Mouse (Mus musculus): ENCODE data around the gene Pinlyp. TPM values are rescaled to one million over a fixed set of nuclear protein-coding genes. Genes with fewer than 3 reads are reported as not detected.

Gene Pinlyp
- polyA plus RNA-seq, 1 experiment from 2014 or later: not detected

GRCm38 (mm10) chr7:24533031-24533571, 12.8 kb downstream of the Pinlyp start:
- Histone ChIP-seq H3K4me2 (replicated peaks) (no peak overlapping the region), H3K9ac (no peak overlapping the region), H3K27me3 (ENCODE audit: control insufficient read depth, insufficient read depth, low read length) (no peaks in the 10 kb centered on the region; the same call in 1 of the 2 replicates), H3K27ac (no peak overlapping the region), H3K4me3 (replicated peaks; ENCODE audit: low read length) (0 out of 2 replicates have a peak overlapping the region, but pooled peaks have one; percentile 3), H3K9me3 (ENCODE audit: control insufficient read depth, low read length) (no peaks in the 10 kb centered on the region), H3K36me3 (replicated peaks; ENCODE audit: control insufficient read depth, insufficient read depth) (peaks cover 46% of the 10 kb centered on the region), H3K4me1 (replicated peaks; ENCODE audit: control insufficient read depth, insufficient read depth, low read length) (peaks cover 28% of the 10 kb centered on the region)
- DNase-seq (ENCODE audit: low spot score): no peak
- 55% methylated on average over 28 of the region's 28 CpGs for WGBS
- no peak for ATAC-seq (ENCODE audit: low FRiP score)

DNA sequence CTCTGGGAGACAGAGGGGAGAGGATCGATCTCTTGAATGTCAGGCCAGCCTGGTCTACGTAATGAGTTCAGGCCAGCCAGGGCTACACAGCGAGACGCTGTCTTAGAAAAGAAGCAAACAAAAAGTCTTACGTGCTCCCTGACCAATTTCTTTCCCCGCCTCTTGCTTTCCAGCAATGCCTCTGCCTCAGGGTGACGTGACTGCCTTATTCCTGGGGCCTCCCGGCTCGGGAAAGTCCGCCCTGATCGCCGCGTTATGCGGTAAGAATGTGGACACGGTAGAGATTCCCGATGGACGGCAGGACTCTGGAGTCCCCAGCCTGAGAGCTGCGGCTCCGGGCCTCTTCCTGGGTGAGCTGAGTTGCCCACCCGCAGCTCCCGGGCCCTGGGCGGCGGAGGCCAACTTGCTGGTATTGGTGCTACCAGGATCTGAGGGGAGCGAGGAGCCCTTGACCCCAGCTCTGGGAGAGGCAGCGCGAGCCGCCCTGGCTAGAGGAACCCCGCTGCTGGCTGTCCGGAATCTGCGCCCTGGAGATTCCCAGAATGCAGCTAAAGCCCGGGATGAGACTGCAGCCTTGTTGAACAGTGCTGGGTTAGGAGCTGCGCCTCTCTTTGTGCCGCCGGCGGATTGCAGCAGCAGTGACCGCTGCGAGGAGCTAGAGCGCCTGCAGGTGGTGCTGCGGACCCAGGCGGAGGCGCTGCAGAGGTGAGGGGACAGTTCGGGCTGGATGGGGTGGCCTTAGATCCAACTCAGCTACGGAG, 14.5 kb downstream of the Pinlyp start:
- Histone ChIP-seq H3K4me3 (replicated peaks; ENCODE audit: low read length) (peak overlapping the region; percentile 74), H3K9ac (peak overlapping the region; percentile 89), H3K27ac (peak overlapping the region; percentile 87), H3K27me3 (ENCODE audit: control insufficient read depth, insufficient read depth, low read length) (no peaks in the 10 kb centered on the region; the same call in 1 of the 2 replicates), H3K36me3 (replicated peaks; ENCODE audit: control insufficient read depth, insufficient read depth) (peaks cover 43% of the 10 kb centered on the region), H3K4me1 (replicated peaks; ENCODE audit: control insufficient read depth, insufficient read depth, low read length) (peaks cover 28% of the 10 kb centered on the region), H3K4me2 (replicated peaks) (peak overlapping the region; percentile 97), H3K9me3 (ENCODE audit: control insufficient read depth, low read length) (no peaks in the 10 kb centered on the region)
- WGBS: under 1% methylated on average over 43 of the region's 43 CpGs
- ATAC-seq (ENCODE audit: low FRiP score): peak; percentile 38
- DNase-seq (ENCODE audit: low spot score): peak; percentile 77

GRCm38 (mm10) chr7:24530062-24530931, 15.6 kb downstream of the Pinlyp start, which contains the start of gene Irgq:
Irgq (plus strand) TSS chr7:24530689.
- Histone ChIP-seq H3K4me1 (replicated peaks; ENCODE audit: control insufficient read depth, insufficient read depth, low read length) (peaks cover 28% of the 10 kb centered on the region), H3K36me3 (replicated peaks; ENCODE audit: control insufficient read depth, insufficient read depth) (peaks cover 32% of the 10 kb centered on the region), H3K9me3 (ENCODE audit: control insufficient read depth, low read length) (no peaks in the 10 kb centered on the region), H3K4me3 (replicated peaks; ENCODE audit: low read length) (peak within 1 kb of the TSS; percentile 74), H3K27me3 (ENCODE audit: control insufficient read depth, insufficient read depth, low read length) (no peaks in the 10 kb centered on the region; the same call in 1 of the 2 replicates), H3K4me2 (replicated peaks) (peak within 1 kb of the TSS; percentile 97), H3K27ac (peak within 1 kb of the TSS; percentile 87), H3K9ac (peak within 1 kb of the TSS; percentile 89)
- peak; percentile 95 for ATAC-seq (ENCODE audit: low FRiP score)
- WGBS: under 1% methylated on average over 44 of the region's 44 CpGs
- peak; percentile 100 for DNase-seq (ENCODE audit: low spot score)

- H3K27ac ChIP-seq: peak overlapping the region; percentile 87
- ATAC-seq (ENCODE audit: low FRiP score) (no peak), DNase-seq (ENCODE audit: low spot score) (no peak)
- H3K9me3 ChIP-seq (ENCODE audit: control insufficient read depth, low read length): no peaks in the 10 kb centered on the region
- peak overlapping the region; percentile 74 for H3K4me3 ChIP-seq (replicated peaks; ENCODE audit: low read length)
- peak overlapping the region; percentile 97 for H3K4me2 ChIP-seq (replicated peaks)
- 66% methylated on average over 11 of the region's 11 CpGs for WGBS
- peaks cover 28% of the 10 kb centered on the region for H3K4me1 ChIP-seq (replicated peaks; ENCODE audit: control insufficient read depth, insufficient read depth, low read length)
- peak overlapping the region; percentile 75 for H3K9ac ChIP-seq
- peaks cover 25% of the 10 kb centered on the region for H3K36me3 ChIP-seq (replicated peaks; ENCODE audit: control insufficient read depth, insufficient read depth)
- H3K27me3 ChIP-seq (ENCODE audit: control insufficient read depth, insufficient read depth, low read length): no peaks in the 10 kb centered on the region; the same call in 1 of the 2 replicates
These were observed 16.3 kb downstream of the Pinlyp start for GRCm38 (mm10) chr7:24529580-24529979.

DNA sequence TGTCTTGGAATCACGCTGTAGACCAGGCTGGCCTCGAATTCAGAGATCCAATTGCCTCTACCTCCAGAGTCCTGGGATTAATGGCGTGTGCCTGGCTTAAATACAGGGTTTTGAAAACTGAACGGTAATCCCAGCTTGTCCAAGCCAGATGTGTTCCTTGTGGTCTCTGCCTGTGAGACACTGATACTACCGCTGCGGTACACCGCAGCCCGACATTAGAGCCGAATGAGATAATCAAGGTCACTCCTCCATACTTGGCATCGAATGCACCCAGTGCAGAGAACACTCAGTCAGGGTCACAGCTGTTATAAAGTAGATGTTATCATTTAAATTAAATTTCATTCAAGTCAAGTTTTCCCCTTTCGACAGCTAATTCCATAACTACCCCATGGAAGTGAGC, 17.1 kb downstream of the Pinlyp start:
- peaks cover 24% of the 10 kb centered on the region for H3K4me1 ChIP-seq (replicated peaks; ENCODE audit: control insufficient read depth, insufficient read depth, low read length)
- H3K9ac ChIP-seq: no peak overlapping the region
- no peak overlapping the region for H3K27ac ChIP-seq
- no peaks in the 10 kb centered on the region for H3K9me3 ChIP-seq (ENCODE audit: control insufficient read depth, low read length)
- WGBS: 93% methylated on average over 11 of the region's 11 CpGs
- no peak overlapping the region for H3K4me3 ChIP-seq (replicated peaks; ENCODE audit: low read length)
- DNase-seq (ENCODE audit: low spot score): no peak
- H3K36me3 ChIP-seq (replicated peaks; ENCODE audit: control insufficient read depth, insufficient read depth): peaks cover 18% of the 10 kb centered on the region
- H3K27me3 ChIP-seq (ENCODE audit: control insufficient read depth, insufficient read depth, low read length): no peaks in the 10 kb centered on the region; the same call in 1 of the 2 replicates
- ATAC-seq (ENCODE audit: low FRiP score): no peak
- H3K4me2 ChIP-seq (replicated peaks): no peak overlapping the region

- 90% methylated on average over 12 of the region's 12 CpGs for WGBS
- no peak for ATAC-seq (ENCODE audit: low FRiP score)
These were observed 20.1 kb downstream of the Pinlyp start for GRCm38 (mm10) chr7:24525686-24526420.

GRCm38 (mm10) chr7:24524978-24525377, 20.9 kb downstream of the Pinlyp start:
- H3K9ac ChIP-seq: no peak overlapping the region
- peaks cover 6% of the 10 kb centered on the region for H3K4me1 ChIP-seq (replicated peaks; ENCODE audit: control insufficient read depth, insufficient read depth, low read length)
- no peaks in the 10 kb centered on the region for H3K36me3 ChIP-seq (replicated peaks; ENCODE audit: control insufficient read depth, insufficient read depth)
- no peak overlapping the region for H3K4me3 ChIP-seq (replicated peaks; ENCODE audit: low read length)
- H3K9me3 ChIP-seq (ENCODE audit: control insufficient read depth, low read length): no peaks in the 10 kb centered on the region
- H3K27ac ChIP-seq: no peak overlapping the region
- no peak for ATAC-seq (ENCODE audit: low FRiP score)
- 90% methylated on average over 6 of the region's 6 CpGs for WGBS
- no peak overlapping the region for H3K4me2 ChIP-seq (replicated peaks)
- DNase-seq (ENCODE audit: low spot score): no peak
- H3K27me3 ChIP-seq (ENCODE audit: control insufficient read depth, insufficient read depth, low read length): no peaks in the 10 kb centered on the region

More at GRCm38 (mm10) chr7:24525686-24526420, 20.1 kb downstream of the Pinlyp start:
- no peak overlapping the region for H3K9ac ChIP-seq
- H3K27ac ChIP-seq: no peak overlapping the region
- H3K36me3 ChIP-seq (replicated peaks; ENCODE audit: control insufficient read depth, insufficient read depth): no peaks in the 10 kb centered on the region
- H3K27me3 ChIP-seq (ENCODE audit: control insufficient read depth, insufficient read depth, low read length): no peaks in the 10 kb centered on the region
- peaks cover 6% of the 10 kb centered on the region for H3K4me1 ChIP-seq (replicated peaks; ENCODE audit: control insufficient read depth, insufficient read depth, low read length)
- H3K4me3 ChIP-seq (replicated peaks; ENCODE audit: low read length): no peak overlapping the region
- no peak overlapping the region for H3K4me2 ChIP-seq (replicated peaks)
- no peaks in the 10 kb centered on the region for H3K9me3 ChIP-seq (ENCODE audit: control insufficient read depth, low read length)
- DNase-seq (ENCODE audit: low spot score): no peak

DNA sequence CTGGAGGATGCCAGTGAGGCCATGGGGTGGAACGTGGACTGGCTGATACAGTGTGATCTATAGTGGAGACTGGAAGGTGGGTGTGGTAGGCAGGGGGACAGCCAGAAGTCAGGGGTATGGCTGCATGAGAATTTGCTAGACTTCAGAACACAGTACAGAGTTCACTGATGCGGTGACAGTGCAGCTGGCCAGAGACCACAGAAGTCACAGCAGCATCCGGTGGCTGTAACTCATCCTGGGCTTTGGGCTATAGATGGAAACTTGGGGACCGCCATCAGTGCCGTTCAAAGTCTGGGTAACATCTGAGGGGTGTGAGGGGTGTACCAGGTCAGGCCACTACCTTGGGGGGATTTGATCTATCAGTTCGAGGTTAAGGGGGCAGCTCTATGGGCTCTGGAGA, 22.2 kb downstream of the Pinlyp start:
- no peak overlapping the region for H3K9ac ChIP-seq
- H3K4me1 ChIP-seq (replicated peaks; ENCODE audit: control insufficient read depth, insufficient read depth, low read length): no peaks in the 10 kb centered on the region
- DNase-seq (ENCODE audit: low spot score): no peak
- no peak overlapping the region for H3K27ac ChIP-seq
- 82% methylated on average over 6 of the region's 6 CpGs for WGBS
- no peak for ATAC-seq (ENCODE audit: low FRiP score)
- no peak overlapping the region for H3K4me2 ChIP-seq (replicated peaks)
- H3K27me3 ChIP-seq (ENCODE audit: control insufficient read depth, insufficient read depth, low read length): no peaks in the 10 kb centered on the region
- H3K36me3 ChIP-seq (replicated peaks; ENCODE audit: control insufficient read depth, insufficient read depth): 0 out of 2 replicates have a peak, but pooled peaks cover under 1% of the 10 kb centered on the region
- no peaks in the 10 kb centered on the region for H3K9me3 ChIP-seq (ENCODE audit: control insufficient read depth, low read length)
- no peak overlapping the region for H3K4me3 ChIP-seq (replicated peaks; ENCODE audit: low read length)

All from hindbrain, embryonic 14.5 days (tissue).